Mouse (Mus musculus) bone marrow macrophage, adult 2 months (primary cell): ENCODE measurements around the gene Nob1.

Source experiments
- CTCF ChIP-seq: IDR thresholded peaks from 2 replicates; pipeline ENCODE4 v1.5.1; 2012; ENCODE audit warnings: low read depth, mild to moderate bottlenecking, low read length, moderate library complexity
- POLR2A ChIP-seq: IDR thresholded peaks from 2 replicates; pipeline ENCODE4 v1.6.1; 2012; ENCODE audit warnings: mild to moderate bottlenecking, low read depth, low read length, borderline replicate concordance

- no peak for TF ChIP-seq CTCF
- TF ChIP-seq POLR2A, result no peak
Observed at GRCm38 (mm10) chr8:107466642-107467041, 41.8 kb upstream of the Nob1 start.
